14 mouse cellular contexts compared by ENCODE assay signal in the genomic region with DNA sequence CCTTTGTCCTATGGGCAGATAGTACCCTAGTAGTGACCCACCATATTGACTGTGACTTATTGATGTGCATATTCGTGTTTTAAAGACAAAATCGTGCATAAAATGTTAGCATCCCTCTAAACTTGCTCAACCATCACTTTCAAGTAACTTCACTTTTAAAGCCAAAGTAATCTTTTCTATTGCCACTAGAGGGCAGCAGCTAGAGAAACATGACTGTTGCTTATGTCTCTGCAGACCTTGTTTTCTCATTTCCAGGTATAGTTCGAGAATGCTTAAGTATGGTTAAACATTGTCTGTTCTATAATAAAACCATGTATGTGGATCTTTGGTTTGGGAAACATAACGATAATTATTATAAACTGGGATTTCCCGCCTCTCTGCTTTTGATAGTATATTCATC. TPM values are rescaled to one million over a fixed set of nuclear protein-coding genes. Genes with fewer than 3 reads are reported as not detected.
DNase-seq lines count a peak whose midpoint lies in the region; ATAC-seq and TF ChIP-seq lines count a peak whose summit lies in the region.
"Had no signal": no experiment of that assay in that cellular context is flagged by ENCODE, and none has a peak within 500 bp of the region (broad histone marks: within the 10 kb centered on the region; RNA-seq: fewer than 3 reads in every experiment).

No protein-coding gene starts in this region.

- intact Hi-C loops in heart, postnatal 25 days (cut with DNase I), result no loop called here

- H3K27me3 ChIP-seq in heart, postnatal 0 days (ENCODE audit: control insufficient read depth, insufficient read depth, low read length), result no peaks in the 10 kb centered on the region
- H3K27me3 ChIP-seq in midbrain, embryonic 11.5 days (ENCODE audit: control insufficient read depth, insufficient read depth, low read length), result no peaks in the 10 kb centered on the region
- H3K27me3 ChIP-seq in midbrain, embryonic 15.5 days (replicated peaks), result no peaks in the 10 kb centered on the region

- no peak overlapping the region for H3K4me2 ChIP-seq in heart, postnatal 0 days (ENCODE audit: low read depth, low read length)
- H3K4me2 ChIP-seq in midbrain, embryonic 11.5 days, result no peak overlapping the region
- no peak overlapping the region for H3K4me2 ChIP-seq in midbrain, embryonic 15.5 days

- no peaks in the 10 kb centered on the region for H3K4me1 ChIP-seq in heart, postnatal 0 days (ENCODE audit: control insufficient read depth, insufficient read depth)
- H3K4me1 ChIP-seq in midbrain, embryonic 11.5 days (ENCODE audit: control insufficient read depth, insufficient read depth, low read length), result no peaks in the 10 kb centered on the region
- H3K4me1 ChIP-seq in midbrain, embryonic 15.5 days, result peaks cover 9% of the 10 kb centered on the region

- no peak overlapping the region for H3K9ac ChIP-seq in heart, postnatal 0 days (replicated peaks; ENCODE audit: low read depth, low read length)
- H3K9ac ChIP-seq in midbrain, embryonic 11.5 days (ENCODE audit: low read length), result no peak overlapping the region
- H3K9ac ChIP-seq in midbrain, embryonic 15.5 days, result no peak overlapping the region

- TF ChIP-seq EP300 in heart, postnatal 0 days (IDR thresholded peaks at IDR 0.05; ENCODE audit: low read depth), result no peak

- no peak overlapping the region for H3K27ac ChIP-seq in heart, postnatal 0 days (ENCODE audit: low read depth)
- no peak overlapping the region for H3K27ac ChIP-seq in midbrain, embryonic 11.5 days (ENCODE audit: low read depth, low read length)
- H3K27ac ChIP-seq in midbrain, embryonic 15.5 days, result no peak overlapping the region

- TF ChIP-seq CTCF in heart, postnatal 0 days (IDR thresholded peaks at IDR 0.05; ENCODE audit: low read depth), result peak; percentile 51

- H3K36me3 ChIP-seq in heart, postnatal 0 days (replicated peaks; ENCODE audit: control insufficient read depth, insufficient read depth, low read length), result no peaks in the 10 kb centered on the region
- H3K36me3 ChIP-seq in midbrain, embryonic 11.5 days (ENCODE audit: control insufficient read depth, insufficient read depth, low read length), result no peaks in the 10 kb centered on the region
- H3K36me3 ChIP-seq in midbrain, embryonic 15.5 days (replicated peaks), result no peaks in the 10 kb centered on the region

- DNase-seq in heart, postnatal 0 days (ENCODE audit: low spot score), result peak; percentile 9
- DNase-seq in heart, postnatal 25 days (ENCODE audit: low spot score), result no peak
- DNase-seq in midbrain, embryonic 11.5 days (ENCODE audit: low spot score, missing footprints), result peak; percentile 87
- peak; percentile 41 for DNase-seq in R1 (ENCODE audit: low read depth, low spot score)
- peak; percentile 5 for DNase-seq in naive thymus-derived CD4-positive, alpha-beta T cell, adult 2 months (ENCODE audit: low read depth)
- no peak for DNase-seq in spleen, postnatal 14 days (ENCODE audit: low spot score in 2 of 2)
- no peak for DNase-seq in thymus, adult 18-20 months
- DNase-seq: right cerebral cortex, postnatal 25 days; thymus, postnatal 36 days had no signal

- no peak overlapping the region for H3K4me3 ChIP-seq in heart, postnatal 0 days (ENCODE audit: low read depth, low read length)
- H3K4me3 ChIP-seq in midbrain, embryonic 11.5 days (ENCODE audit: low read depth, low read length), result no peak overlapping the region
- H3K4me3 ChIP-seq in midbrain, embryonic 15.5 days, result no peak overlapping the region

- 32% methylated on average over 5 of the region's 5 CpGs for WGBS in heart, postnatal 0 days
- 46% methylated on average over 5 of the region's 5 CpGs for WGBS in midbrain, embryonic 11.5 days
- 37% methylated on average over 5 of the region's 5 CpGs for WGBS in midbrain, embryonic 15.5 days

- no peaks in the 10 kb centered on the region for H3K9me3 ChIP-seq in heart, postnatal 0 days (replicated peaks; ENCODE audit: control insufficient read depth, low read length)
- H3K9me3 ChIP-seq in midbrain, embryonic 11.5 days (ENCODE audit: control insufficient read depth, low read length), result no peaks in the 10 kb centered on the region
- H3K9me3 ChIP-seq in midbrain, embryonic 15.5 days, result no peaks in the 10 kb centered on the region

- no peak for ATAC-seq in heart, postnatal 0 days (ENCODE audit: insufficient read depth, low read depth)
- ATAC-seq in midbrain, embryonic 11.5 days (ENCODE audit: low FRiP score), result no peak
- ATAC-seq in midbrain, embryonic 15.5 days (replicated peaks), result no peak
- ATAC-seq: forebrain, embryonic 16.5 days had no signal

RNA-seq across cellular contexts. Expression of gene Slc17a6, which starts 7.4 kb away (rescaled TPM):
- 1.1 TPM in 1 of 2 replicates, not detected in the other for total RNA-seq in heart, postnatal 0 days (2014; rRNA removed; ENCODE audit: low replicate concordance)
- not detected in 2 replicates for polyA plus RNA-seq in heart, postnatal 0 days (2015; fragmentation: Nextera tagmentation; extraction: Ambion mirVana)
- total RNA-seq in heart, postnatal 25 days (2021), result not detected
- 35.5 and 39.0 TPM in 2 replicates for polyA plus RNA-seq in midbrain, embryonic 11.5 days (2014; fragmentation: Nextera tagmentation; extraction: Ambion mirVana)
- 114 and 116 TPM in 2 replicates for polyA plus RNA-seq in midbrain, embryonic 15.5 days (2015; fragmentation: Nextera tagmentation; extraction: Ambion mirVana)
- polyA plus RNA-seq: heart, embryonic 14.5 days; large intestine, adult 2 months; liver, embryonic 16.5 days had no signal

Comparison
In these comparisons a context has a peak if more than half of its experiments do, and no peak if none do; other contexts are left out.
1. DNase-seq: peak in heart, postnatal 0 days (single experiment), midbrain, embryonic 11.5 days (single experiment), R1 (single experiment) and naive thymus-derived CD4-positive, alpha-beta T cell, adult 2 months (single experiment); none in heart, postnatal 25 days (single experiment), spleen, postnatal 14 days (0 of 2) and thymus, adult 18-20 months (0 of 2).
2. RNA of gene Slc17a6, which starts 7.4 kb away (polyA plus RNA-seq): 114 to 116 TPM in midbrain, embryonic 15.5 days and 35.5 to 39.0 TPM in midbrain, embryonic 11.5 days; not detected in heart, postnatal 0 days; every median in the first group is over 10 times any median in the second.